Mouse (Mus musculus) layer of hippocampus, postnatal 36 days (tissue): ENCODE measurements around the gene Ikzf2. TPM values are rescaled to one million over a fixed set of nuclear protein-coding genes. Genes with fewer than 3 reads are reported as not detected.
A peak's percentile ranks its signal among the peaks of the same experiment; 100 is the strongest.

ENCODE experiments used
- DNase-seq, 2 experiments: peaks; one replicate each; pipeline ENCODE4 v3.0.0; 2022
- total RNA-seq, 2 experiments: library from RNA; stranded (reverse); gene quantifications; 2 replicates each; pipeline ENCODE4 v1.2.3; 2021

The Ikzf2 gene
- total RNA-seq, 2 experiments from 2014 or later, result 4.8 to 8.4 TPM

DNA sequence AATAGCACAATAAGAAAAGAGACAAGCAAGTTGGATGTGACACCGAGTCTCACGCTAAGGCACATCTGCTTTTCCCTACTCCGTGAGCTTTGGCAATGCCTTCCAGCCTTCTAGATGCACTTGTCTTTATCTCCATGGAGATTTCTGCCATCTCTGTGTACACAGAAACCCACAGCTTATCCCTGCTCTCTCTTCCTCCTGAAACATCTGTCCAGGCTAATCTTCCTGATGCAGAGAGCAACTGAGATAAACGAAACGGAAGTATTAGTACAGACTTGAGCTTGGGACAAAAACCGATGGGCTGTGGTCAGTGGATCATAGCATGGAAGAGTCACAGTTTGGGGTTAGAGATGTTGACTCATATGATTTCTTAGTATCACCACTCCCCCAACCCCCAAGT, 179.5 kb downstream of the Ikzf2 start:
- DNase-seq, result no peak

DNA sequence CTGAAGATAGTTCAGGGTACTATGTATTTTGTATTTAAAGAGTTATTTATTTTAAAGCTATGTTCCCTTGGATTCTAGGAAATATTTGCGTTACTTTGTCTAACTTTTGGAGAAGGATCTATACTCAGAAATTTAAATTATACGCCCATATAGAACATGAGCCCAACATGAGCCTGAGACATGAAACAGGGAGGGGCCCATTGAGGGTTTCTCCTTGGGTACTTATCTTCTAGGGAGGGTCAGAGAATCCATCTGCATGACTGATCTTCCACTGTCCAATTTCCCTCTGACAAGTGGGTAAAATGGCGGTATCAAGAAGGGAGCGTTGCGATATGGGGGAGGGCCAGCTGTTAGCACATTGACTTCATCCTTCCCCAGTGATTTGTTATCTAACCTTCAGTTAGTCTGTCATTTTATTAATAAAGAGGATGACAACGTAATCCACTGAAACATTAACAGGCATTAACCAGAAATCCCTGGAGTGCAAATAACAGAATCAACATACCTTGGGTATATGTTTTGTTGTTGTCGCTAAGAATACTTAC, 180.4 kb downstream of the Ikzf2 start:
- DNase-seq, result no peak

DNA sequence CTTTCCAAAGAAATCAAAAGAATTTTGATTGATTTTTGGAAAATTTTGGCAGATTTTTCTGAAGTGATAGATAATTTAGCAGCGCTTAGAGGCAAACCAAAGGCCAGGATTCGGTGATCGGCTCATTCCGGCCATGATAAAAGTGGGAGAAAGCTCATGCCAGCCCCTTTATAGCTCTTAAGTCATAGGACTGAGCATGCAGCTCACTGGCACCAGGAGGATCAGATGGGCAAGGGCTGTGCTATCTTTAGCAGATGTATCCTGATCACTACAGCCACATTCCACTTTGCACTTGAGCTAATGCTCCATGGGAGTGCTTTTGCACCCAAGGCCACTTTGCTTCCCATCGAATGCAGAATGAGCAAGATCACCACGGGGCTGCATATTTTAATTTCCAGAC, 181.0 kb downstream of the Ikzf2 start:
- DNase-seq, result no peak

GRCm38 (mm10) chr1:69500388-69500787, 186.7 kb downstream of the Ikzf2 start:
- DNase-seq, result no peak

GRCm38 (mm10) chr1:69499652-69500051, 187.4 kb downstream of the Ikzf2 start:
- no peak for DNase-seq

GRCm38 (mm10) chr1:69498862-69499306, 188.2 kb downstream of the Ikzf2 start:
- DNase-seq, result no peak

- DNase-seq, result no peak
These were observed 191.0 kb downstream of the Ikzf2 start for GRCm38 (mm10) chr1:69496055-69496454.

DNA sequence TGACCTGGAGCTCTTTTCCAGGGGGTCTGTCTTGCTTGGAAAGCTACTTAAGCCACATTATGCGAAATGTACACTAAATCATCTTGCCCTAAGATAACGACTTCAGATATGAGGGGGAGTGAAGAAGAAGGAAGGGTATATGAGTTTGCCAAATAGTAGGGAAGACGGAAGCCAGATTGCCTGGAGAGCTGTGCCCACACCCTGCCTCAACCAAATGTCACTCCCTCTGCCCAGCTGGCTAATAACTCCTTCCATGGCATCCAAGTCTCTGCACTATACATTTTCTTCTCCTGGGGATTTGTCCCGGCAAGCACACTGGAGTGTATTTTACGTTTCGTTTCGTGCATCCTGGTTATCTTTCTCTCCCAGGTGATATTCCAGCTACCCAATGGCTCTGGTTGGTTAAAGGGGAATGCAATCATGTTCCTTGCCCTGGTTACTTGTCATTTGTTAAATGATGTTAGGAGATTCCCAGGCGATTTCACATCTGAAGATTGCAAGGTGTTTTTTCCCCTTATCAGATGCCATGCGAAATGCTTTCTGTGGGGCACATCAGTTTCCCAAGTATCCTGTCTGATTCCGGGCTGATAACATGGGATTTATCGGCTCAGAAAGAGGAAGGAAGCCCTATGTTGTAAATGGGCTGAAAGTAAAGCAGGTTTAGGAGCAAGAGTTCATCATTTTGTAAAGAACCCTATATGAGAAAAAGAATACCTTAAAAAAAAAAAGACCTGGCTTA, 193.6 kb downstream of the Ikzf2 start:
- peak; percentile 27 to 48 for DNase-seq

GRCm38 (mm10) chr1:69492013-69492412, 195.0 kb downstream of the Ikzf2 start:
- no peak for DNase-seq

GRCm38 (mm10) chr1:69489026-69489425, 198.0 kb downstream of the Ikzf2 start:
- DNase-seq, result no peak

GRCm38 (mm10) chr1:69488625-69489024, 198.4 kb downstream of the Ikzf2 start:
- no peak for DNase-seq

Other genes with a start within 250 kb of the Ikzf2 start
- gene Spag16, start 139.7 kb upstream of the Ikzf2 start, total RNA-seq, result under 1 TPM; 0.42 to 0.56 TPM